Mouse (Mus musculus) left cerebral cortex, adult 8-10 months (tissue): ENCODE measurements around the gene Npy. TPM values are rescaled to one million over a fixed set of nuclear protein-coding genes. Genes with fewer than 3 reads are reported as not detected.

Experiments used
- DNase-seq, 2 experiments: peaks; one replicate each; pipeline ENCODE4 v3.0.0; 2022; ENCODE audit warnings: low spot score in 2 of 2
- total RNA-seq, 4 experiments: library from RNA; stranded (reverse); gene quantifications; 2 replicates each; pipeline ENCODE4 v1.2.4; 2022

Npy gene
- 100 to 1,000 TPM; 127 to 173 (median 158) TPM for total RNA-seq

GRCm38 (mm10) chr6:49821961-49822870 lies at the start of gene Npy:
Gene Npy, plus strand, starts transcription at chr6:49822710.
- no peak for DNase-seq

GRCm38 (mm10) chr6:49775006-49775405 lies 47.5 kb upstream of the Npy start:
- DNase-seq: no peak

DNA sequence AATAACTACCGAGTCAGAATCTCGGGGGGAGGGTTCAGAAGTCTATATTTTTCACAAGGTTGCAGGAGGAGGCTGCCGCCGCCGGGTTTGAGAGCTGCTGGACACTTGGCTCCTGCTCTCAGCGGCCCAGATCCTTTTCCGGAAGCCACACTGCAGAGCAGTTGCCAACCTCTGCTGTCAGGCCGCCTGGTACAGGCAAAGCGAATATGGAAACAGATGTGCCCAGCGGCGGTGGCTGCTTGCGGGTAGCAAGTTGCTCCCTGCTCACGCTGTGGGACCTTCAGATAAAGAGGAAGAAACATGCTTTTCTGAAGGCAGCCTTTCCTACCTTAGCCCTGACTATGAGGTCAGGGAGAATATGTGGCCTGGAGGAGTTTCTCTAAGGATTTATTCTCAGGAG lies 44.4 kb upstream of the Npy start:
- no peak for DNase-seq

GRCm38 (mm10) chr6:49778729-49779128 lies 43.8 kb upstream of the Npy start:
- DNase-seq: no peak

DNA sequence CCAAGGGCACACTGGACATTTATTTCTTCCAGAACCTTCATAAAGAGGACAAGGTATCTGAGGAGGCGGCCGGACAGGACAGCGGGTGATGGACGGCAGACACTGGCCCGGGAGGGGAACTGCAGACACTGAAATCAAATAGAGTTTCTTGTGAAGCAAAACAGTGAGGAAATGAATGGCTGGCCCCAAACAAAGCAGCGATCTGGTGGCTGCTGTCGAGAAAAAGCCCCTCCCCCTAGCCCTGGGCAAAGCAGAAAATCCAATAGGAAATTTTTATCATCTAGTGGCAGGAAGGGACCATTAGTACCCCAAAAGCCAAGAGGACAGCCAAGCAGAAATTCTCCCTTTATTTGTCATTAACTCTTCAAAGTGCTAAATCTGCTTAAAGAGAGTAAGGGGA lies 42.9 kb upstream of the Npy start:
- DNase-seq: no peak

DNA sequence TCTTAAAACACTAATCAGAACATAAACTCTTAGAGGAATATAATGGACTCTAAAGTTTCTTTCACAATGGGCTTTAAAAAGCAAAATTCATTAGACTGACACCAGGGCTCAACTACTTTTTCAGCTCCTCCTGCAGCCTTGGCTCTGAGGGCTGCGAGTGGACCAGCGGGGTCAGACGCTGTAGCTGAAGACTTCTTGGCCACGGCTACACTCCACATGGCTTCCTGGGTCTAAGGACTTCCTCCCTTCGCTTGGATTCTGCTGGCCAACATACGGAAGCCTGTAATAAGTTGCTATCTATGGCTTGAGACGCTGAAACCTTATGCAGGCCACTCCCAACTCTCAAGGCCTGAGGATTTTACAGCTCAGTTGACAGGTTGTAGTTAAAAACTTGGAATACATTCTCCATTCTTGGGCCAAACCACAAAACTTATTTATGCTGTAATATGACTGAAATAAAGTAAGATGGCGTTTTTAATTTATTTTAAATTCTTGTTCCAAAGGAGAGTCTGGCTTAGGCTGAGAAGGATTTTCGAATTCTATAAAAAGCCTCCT lies 41.6 kb upstream of the Npy start:
- no peak for DNase-seq

GRCm38 (mm10) chr6:49781852-49782251 lies 40.7 kb upstream of the Npy start:
- DNase-seq: no peak

DNA sequence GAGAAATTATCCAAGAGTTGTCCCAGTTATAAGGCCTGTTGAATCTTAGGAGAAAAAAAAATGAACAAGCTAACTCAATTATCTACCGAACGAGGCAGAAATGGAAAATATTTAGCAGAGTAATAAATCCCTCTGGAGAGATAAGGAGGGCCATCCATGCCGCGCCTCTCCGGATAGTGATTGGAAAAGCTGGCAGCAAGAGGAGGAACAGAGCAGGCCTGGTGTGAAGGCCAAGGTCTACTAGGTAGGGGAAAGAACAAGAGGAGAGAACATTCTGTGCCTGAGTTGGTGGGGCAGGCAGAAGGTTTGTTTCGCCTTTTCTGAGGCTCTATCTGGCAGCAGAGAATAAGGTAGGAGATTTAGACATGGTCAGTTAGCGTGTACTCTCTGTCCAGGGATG lies 39.8 kb upstream of the Npy start:
- no peak for DNase-seq

DNA sequence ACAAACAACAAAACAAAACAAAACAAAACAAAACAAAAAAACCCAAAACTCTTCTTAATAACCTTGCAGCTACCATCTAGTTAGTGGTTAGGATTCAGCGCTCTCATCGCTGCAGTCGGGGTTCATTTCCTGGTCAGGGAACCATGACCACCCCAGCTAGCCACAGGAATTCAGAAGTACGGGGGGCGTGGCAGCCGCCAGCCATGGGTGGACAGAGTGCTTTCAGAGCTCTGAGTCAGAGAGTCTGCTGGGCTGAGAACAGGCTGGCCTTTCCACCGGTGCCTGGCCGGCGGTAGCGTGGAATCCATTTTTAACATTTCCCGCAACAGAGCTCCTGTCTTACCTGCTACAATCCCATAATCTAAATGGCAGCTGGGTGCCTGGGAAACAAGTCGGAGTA lies 30.0 kb upstream of the Npy start:
- no peak for DNase-seq

DNA sequence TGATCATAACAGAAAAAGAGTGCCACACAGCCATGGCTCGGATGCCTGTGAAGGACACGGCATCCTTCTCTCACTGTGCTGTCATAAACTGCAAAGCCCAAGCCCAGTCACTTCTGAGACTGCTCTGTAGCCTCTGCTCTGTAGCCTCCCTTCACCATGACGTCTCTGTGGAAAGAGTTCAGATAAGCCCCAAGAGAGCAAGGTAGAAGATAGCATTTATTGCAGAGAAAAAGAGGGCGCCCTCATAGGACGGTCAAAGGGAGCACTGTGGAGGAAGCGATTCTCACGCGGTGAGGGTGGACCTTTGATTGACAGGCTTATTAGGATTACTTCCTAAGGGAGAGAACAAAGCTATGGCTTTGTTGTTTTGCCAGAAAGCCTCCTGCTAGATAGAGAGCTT lies 18.4 kb upstream of the Npy start:
- no peak for DNase-seq

- no peak for DNase-seq
Observed at GRCm38 (mm10) chr6:49808076-49808475, 14.4 kb upstream of the Npy start.

GRCm38 (mm10) chr6:49817183-49817582 lies 5.3 kb upstream of the Npy start:
- peak in 1 of 2 experiments; percentile 26 for DNase-seq

DNA sequence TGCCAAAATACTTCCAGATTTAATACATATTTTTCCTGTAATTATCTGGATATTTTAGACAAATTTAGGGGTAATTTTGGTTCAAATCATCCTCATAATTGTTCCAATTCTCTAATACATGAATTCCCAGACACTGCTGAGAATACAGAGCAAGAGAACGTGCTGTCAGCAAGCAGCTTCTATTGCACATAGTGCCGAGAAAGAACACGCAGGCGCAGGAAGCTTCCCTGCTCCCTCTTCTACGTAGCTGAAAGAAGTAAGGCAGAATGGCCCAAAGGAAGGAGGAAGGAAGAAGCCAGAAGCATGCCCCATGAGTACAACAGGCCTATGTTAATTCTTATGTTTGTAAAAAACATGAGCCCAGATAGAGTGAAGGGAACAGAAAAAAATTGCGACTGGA lies 4.9 kb upstream of the Npy start:
- no peak for DNase-seq

DNA sequence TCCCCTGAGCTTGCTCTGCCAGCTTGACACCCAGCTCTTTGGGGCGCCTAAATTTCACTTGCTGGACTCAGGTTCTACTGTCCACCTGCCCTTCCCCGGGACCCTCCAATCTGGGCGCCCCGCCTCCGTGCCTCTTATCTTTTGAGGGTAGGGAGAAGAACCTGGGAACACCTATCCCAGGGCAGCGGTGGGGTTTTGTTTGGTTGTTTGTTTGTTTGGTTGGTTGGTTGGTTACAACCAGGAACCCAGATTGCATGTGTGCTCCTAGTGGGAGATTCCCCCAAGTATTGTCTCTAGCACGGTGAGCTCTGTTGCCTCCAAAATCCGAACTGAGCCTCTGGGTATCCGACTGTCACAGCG lies 341 bp downstream of the Npy start:
- no peak for DNase-seq

DNA sequence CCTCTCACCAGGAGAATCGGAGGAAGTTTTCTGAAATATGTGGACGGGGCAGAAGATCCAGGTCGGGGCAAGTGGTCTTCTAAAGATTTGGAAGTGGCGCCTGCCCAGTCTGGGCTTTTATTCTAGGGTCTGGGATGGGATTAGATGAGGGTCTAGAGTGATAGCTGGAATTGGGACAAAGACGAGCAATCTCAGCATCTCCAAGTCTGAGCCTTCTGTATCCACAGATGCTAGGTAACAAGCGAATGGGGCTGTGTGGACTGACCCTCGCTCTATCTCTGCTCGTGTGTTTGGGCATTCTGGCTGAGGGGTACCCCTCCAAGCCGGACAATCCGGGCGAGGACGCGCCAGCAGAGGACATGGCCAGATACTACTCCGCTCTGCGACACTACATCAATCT lies 861 bp downstream of the Npy start:
- no peak for DNase-seq

GRCm38 (mm10) chr6:49823821-49824220 lies 1.3 kb downstream of the Npy start:
- DNase-seq: no peak

DNA sequence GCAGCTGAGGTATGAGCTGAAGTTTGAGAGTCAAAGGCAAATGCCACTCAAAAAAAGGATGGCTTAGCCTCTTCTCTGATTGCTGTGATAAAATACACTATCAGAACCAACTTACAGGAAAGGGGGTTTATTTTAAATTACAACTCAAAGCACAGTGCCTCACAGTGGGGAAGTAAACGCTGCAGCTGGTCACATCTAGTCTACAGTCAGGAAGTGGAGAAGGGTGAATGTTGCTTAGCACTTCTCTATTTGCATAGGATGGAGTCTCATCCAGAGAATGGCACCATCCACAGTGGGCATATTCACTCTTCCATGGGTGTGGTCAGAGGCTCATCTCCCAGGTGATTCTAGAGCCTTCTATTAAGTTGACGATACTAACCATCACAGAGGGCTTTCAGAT lies 9.1 kb downstream of the Npy start:
- DNase-seq: no peak

DNA sequence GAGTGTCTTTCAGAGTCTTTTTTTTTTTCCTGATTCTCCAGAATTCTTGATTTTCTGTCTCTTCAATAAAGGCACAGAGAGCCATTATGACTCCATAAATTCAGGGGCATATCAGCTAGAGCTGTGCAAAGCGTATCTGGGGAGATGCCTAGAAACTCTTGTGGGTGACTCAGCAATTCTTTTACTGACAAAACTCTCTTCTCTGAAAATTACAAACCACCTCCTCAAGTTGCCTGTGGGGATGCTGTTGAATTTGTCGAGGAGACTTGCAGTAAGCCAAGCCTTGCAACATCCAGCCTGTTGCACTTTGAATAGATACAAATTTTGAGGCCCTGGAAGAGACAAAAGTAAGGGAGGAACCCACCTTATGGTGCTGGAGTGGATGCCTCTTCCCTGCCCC lies 34.3 kb downstream of the Npy start:
- peak in 1 of 2 experiments; percentile 12 for DNase-seq

GRCm38 (mm10) chr6:49867571-49867970 lies 45.1 kb downstream of the Npy start:
- no peak for DNase-seq

DNA sequence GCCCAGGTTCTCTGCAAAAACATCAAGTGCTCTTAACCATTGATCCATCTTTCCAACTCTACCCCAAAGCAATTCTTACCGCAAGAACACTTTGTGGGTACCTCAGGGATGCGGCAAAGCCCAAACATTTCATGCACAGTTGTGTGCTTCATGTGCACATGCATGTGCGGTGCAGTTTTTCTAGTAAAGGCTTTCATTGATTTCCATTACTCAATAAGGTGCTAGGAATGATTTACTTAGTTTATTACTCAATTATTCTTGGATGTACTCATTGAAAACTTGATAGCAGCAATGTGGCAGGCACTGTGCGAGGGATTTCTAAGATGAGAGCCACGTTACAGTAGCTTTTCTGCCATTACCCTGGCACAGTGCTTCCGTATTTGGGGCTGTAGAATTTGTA lies 48.6 kb downstream of the Npy start:
- no peak for DNase-seq

DNA sequence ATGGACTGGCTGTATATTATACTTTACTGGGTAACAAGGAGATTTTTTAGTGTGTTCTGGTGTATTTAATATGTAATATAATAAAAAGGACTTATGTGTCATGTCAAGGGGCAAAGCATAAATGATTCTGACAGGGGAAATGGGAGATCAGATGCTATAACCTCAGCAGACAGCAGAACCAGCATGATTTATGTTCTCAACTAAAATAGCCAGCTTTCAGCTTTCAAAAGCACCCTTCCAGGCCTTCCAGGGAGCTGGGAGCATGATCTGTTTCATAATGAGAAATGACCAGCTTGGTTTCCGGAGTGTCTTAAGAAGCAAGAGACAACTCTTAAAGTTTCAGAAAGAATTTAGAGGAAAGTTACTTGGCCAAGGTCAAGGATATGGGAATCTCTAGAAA lies 51.0 kb downstream of the Npy start:
- no peak for DNase-seq

DNA sequence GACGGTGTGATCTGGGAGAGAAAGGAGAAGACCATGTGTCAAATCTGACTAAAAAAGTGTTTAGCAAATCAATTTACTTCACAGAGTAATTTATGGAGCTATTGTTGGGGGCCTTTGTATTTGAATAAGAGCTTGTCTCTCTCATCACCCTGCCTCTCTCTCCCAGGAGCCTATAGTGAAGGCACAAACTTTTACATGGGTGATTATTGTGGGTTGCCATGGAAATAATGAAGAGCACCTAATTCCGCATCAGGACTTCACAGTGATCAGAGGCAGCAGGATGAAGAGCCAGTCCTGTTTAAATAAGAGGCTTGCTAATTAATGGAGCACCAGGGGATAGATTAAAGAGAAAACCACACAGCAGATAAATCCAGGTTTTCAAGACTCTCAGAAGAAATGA lies 52.6 kb downstream of the Npy start:
- DNase-seq: no peak

DNA sequence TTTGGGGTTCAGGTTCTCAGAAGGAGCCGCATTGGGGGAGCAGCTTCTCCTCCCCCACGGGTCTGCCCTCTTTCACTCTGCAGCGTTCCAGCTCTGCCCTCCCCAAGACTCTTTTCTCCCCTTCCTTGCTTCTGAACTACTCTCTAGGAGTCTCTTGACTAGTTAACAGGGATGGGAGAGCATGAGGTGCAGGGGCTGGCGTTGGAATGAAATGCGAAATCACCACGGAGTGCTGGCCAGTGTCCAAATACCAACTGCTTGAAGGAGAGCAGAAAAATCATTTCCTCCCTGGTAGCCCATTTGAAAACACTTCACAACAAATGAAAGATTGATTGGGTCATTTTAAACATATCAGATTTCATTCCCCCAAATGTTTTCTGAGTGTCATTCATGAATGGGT lies 53.3 kb downstream of the Npy start:
- DNase-seq: no peak
